Mouse (Mus musculus) adrenal gland, adult 10 weeks (tissue): ENCODE data around the gene Pbx4. TPM values are rescaled to one million over a fixed set of nuclear protein-coding genes. Genes with fewer than 3 reads are reported as not detected.

Experiments
- polyA plus RNA-seq: library from polyadenylated mRNA; stranded (reverse); fragments of 350-450 nt; fragmentation: Illumina TruSeq; extraction: RNeasy Lipid Tissue Mini Kit (QIAGEN cat#74804); gene quantifications from one replicate; pipeline ENCODE4 v1.2.3, GENCODE M21; 2014; ENCODE audit warnings: low read depth, low replicate concordance

Gene Pbx4
- not detected for polyA plus RNA-seq

GRCm38 (mm10) chr8:69832298-69832853, at the start of gene Pbx4:
Gene Pbx4 (plus strand): TSS chr8:69832491.

GRCm38 (mm10) chr8:69790773-69791367, 41.4 kb upstream of the Pbx4 start, which contains the start of the genes Atp13a1 and Zfp866:
Gene Atp13a1 (plus strand): TSS chr8:69791163.
Gene Zfp866 (minus strand): TSS chr8:69791178.

GRCm38 (mm10) chr8:69808094-69808863, 24.0 kb upstream of the Pbx4 start, which contains the start of gene Gmip:
Gene Gmip (plus strand): TSS chr8:69808679.

GRCm38 (mm10) chr8:69822386-69823191, 9.7 kb upstream of the Pbx4 start, which contains the start of gene Lpar2:
Gene Lpar2 (plus strand): TSS chr8:69822429.

GRCm38 (mm10) chr8:69887289-69888243, 55.3 kb downstream of the Pbx4 start, which contains the start of gene Cilp2:
Gene Cilp2 (minus strand): TSS chr8:69887687.

GRCm38 (mm10) chr8:69902163-69903062, 70.1 kb downstream of the Pbx4 start, which contains the start of the genes Tssk6, Ndufa13 and Yjefn3:
Gene Tssk6 (plus strand): TSS chr8:69902184.
Gene Ndufa13 (minus strand): TSS chr8:69902558.
Gene Yjefn3 (minus strand): TSS chr8:69902712.

Other genes starting within 250 kb of the Pbx4 start
- gene Zfp868, start 206.9 kb upstream of the Pbx4 start, polyA plus RNA-seq = 54.2 TPM
- gene Zfp964, start 178.0 kb upstream of the Pbx4 start, polyA plus RNA-seq = 5.3 TPM
- gene Zfp869, start 121.8 kb upstream of the Pbx4 start, polyA plus RNA-seq = 60.5 TPM
- gene Zfp963, start 82.5 kb upstream of the Pbx4 start, polyA plus RNA-seq = 11.1 TPM
- gene Gm20422, start 57.6 kb upstream of the Pbx4 start, polyA plus RNA-seq = not detected
- 1.8 TPM for gene Atp13a1, start 41.3 kb upstream of the Pbx4 start, polyA plus RNA-seq
- gene Zfp866, start 41.3 kb upstream of the Pbx4 start, polyA plus RNA-seq = 44.5 TPM
- gene Gmip, start 23.8 kb upstream of the Pbx4 start, polyA plus RNA-seq = 2.1 TPM
- gene Lpar2, start 10.1 kb upstream of the Pbx4 start, polyA plus RNA-seq = 1.9 TPM
- gene Cilp2, start 55.2 kb downstream of the Pbx4 start, polyA plus RNA-seq = not detected
- gene Tssk6, start 69.7 kb downstream of the Pbx4 start, polyA plus RNA-seq = not detected
- not detected for gene Ndufa13, start 70.1 kb downstream of the Pbx4 start, polyA plus RNA-seq
- not detected for gene Yjefn3, start 70.2 kb downstream of the Pbx4 start, polyA plus RNA-seq
- 12.7 TPM for gene Gatad2a, start 163.9 kb downstream of the Pbx4 start, polyA plus RNA-seq
- 10.1 TPM for gene Mau2, start 210.2 kb downstream of the Pbx4 start, polyA plus RNA-seq
- 6.7 TPM for gene Sugp1, start 210.3 kb downstream of the Pbx4 start, polyA plus RNA-seq
- not detected for gene Tm6sf2, start 240.4 kb downstream of the Pbx4 start, polyA plus RNA-seq